ENCODE assay signal across 8 mouse cellular contexts in the genomic region with DNA sequence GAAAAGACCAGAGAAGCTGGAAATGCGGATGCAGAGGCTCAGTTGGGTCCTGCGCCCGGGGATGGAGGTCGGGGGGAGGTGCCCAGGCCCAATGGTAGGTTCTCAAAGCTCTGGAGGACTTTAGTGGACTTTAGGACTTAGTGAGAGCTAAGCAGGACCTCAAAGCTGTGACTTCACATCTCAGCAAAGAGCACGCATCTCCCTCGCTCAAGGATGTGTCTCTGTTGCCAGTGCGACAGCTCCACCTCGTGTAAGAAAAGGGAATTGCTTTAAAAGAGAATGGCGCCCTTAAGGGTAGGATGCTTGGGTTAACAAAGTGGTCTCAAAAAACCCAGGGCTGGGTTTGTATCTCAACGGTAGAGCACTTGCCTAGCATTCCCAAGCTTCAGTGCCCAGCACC. TPM values are rescaled to one million over a fixed set of nuclear protein-coding genes. Genes with fewer than 3 reads are reported as not detected.
DNase-seq lines count a peak whose midpoint lies in the region; ATAC-seq lines count a peak whose summit lies in the region.

No protein-coding gene starts in this region.

- no peak overlapping the region for H3K27ac ChIP-seq in liver, embryonic 12.5 days
- no peak overlapping the region for H3K27ac ChIP-seq in midbrain, embryonic 11.5 days (ENCODE audit: low read depth, low read length)

- no peak for ATAC-seq in liver, embryonic 12.5 days
- ATAC-seq in activated CD4-positive, CD25-positive, alpha-beta regulatory T cell, adult 4 months = peak; percentile 90
- peak; percentile 67; the same call in 1 of the 2 replicates for ATAC-seq in midbrain, embryonic 11.5 days (ENCODE audit: low FRiP score)

- no peaks in the 10 kb centered on the region for H3K9me3 ChIP-seq in liver, embryonic 12.5 days (replicated peaks)
- no peaks in the 10 kb centered on the region for H3K9me3 ChIP-seq in midbrain, embryonic 11.5 days (ENCODE audit: control insufficient read depth, low read length)

- no peaks in the 10 kb centered on the region for H3K36me3 ChIP-seq in liver, embryonic 12.5 days
- H3K36me3 ChIP-seq in midbrain, embryonic 11.5 days (ENCODE audit: control insufficient read depth, insufficient read depth, low read length) = no peaks in the 10 kb centered on the region

- DNase-seq in liver = peak; percentile 48
- DNase-seq in embryo, embryonic 10.5 days (ENCODE audit: low spot score) = peak; percentile 91
- DNase-seq in heart, postnatal 4 days = peak; percentile 64
- peak; percentile 30 for DNase-seq in layer of hippocampus, adult 9-10 months (ENCODE audit: low spot score)
- DNase-seq in midbrain, embryonic 11.5 days (ENCODE audit: low spot score, missing footprints) = peak; percentile 97
- DNase-seq in thymus, postnatal 14 days = peak; percentile 70

- H3K9ac ChIP-seq in liver, embryonic 12.5 days = no peak overlapping the region
- no peak overlapping the region for H3K9ac ChIP-seq in midbrain, embryonic 11.5 days (ENCODE audit: low read length)

- no peaks in the 10 kb centered on the region for H3K4me1 ChIP-seq in liver, embryonic 12.5 days
- no peaks in the 10 kb centered on the region for H3K4me1 ChIP-seq in midbrain, embryonic 11.5 days (ENCODE audit: control insufficient read depth, insufficient read depth, low read length)

- H3K27me3 ChIP-seq in liver, embryonic 12.5 days (replicated peaks) = 0 out of 2 replicates have a peak, but pooled peaks cover 8% of the 10 kb centered on the region
- no peaks in the 10 kb centered on the region for H3K27me3 ChIP-seq in midbrain, embryonic 11.5 days (ENCODE audit: control insufficient read depth, insufficient read depth, low read length)

- H3K4me2 ChIP-seq in liver, embryonic 12.5 days = no peak overlapping the region
- no peak overlapping the region for H3K4me2 ChIP-seq in midbrain, embryonic 11.5 days

- H3K4me3 ChIP-seq in liver, embryonic 12.5 days = no peak overlapping the region
- H3K4me3 ChIP-seq in midbrain, embryonic 11.5 days (ENCODE audit: low read depth, low read length) = no peak overlapping the region

- WGBS in liver, embryonic 12.5 days (ENCODE audit: insufficient replicate concordance) = 12% methylated on average over 10 of the region's 10 CpGs
- 15% methylated on average over 10 of the region's 10 CpGs for WGBS in midbrain, embryonic 11.5 days

RNA-seq across cellular contexts. Expression of a gene that starts 42.1 kb away (rescaled TPM):
- 0.23 and 0.26 TPM in 2 replicates for polyA plus RNA-seq in liver, embryonic 12.5 days (2016; fragmentation: Nextera tagmentation; extraction: Ambion mirVana)
- polyA plus RNA-seq in activated CD4-positive, CD25-positive, alpha-beta regulatory T cell, adult 4 months (2017; shearing (Covaris generic)) = not detected
- total RNA-seq in heart, postnatal 4 days (2021) = under 1 TPM; 0.09 to 0.24 TPM
- 0.55 and 0.61 TPM in 2 replicates for polyA plus RNA-seq in midbrain, embryonic 11.5 days (2014; fragmentation: Nextera tagmentation; extraction: Ambion mirVana)

Comparison
In these comparisons a context has a peak if more than half of its experiments do, and no peak if none do; other contexts are left out.
1. DNase-seq: peak in every context shown above with its lines; median percentile 97 in midbrain, embryonic 11.5 days; 91 in embryo, embryonic 10.5 days; 70 in thymus, postnatal 14 days; 64 in heart, postnatal 4 days; 48 in liver; 30 in layer of hippocampus, adult 9-10 months.